Mouse (Mus musculus) forebrain, embryonic 14.5 days (tissue): ENCODE measurements around the gene F2rl1. TPM values are rescaled to one million over a fixed set of nuclear protein-coding genes. Genes with fewer than 3 reads are reported as not detected.

Experiments
- ATAC-seq: fragments of 200-750 bp; cut with Nextera tagmentation; 2 replicates; pipeline ENCODE4 v1.8.0; 2017; ENCODE audit warnings: mild to moderate bottlenecking, moderate library complexity
- DNase-seq: peaks from one replicate; pipeline ENCODE4 v3.0.0-alpha.2; 2015; ENCODE audit warnings: low spot score
- H3K27ac ChIP-seq: fragments of 300-500 bp; sonication (generic); 2 replicates; pipeline ENCODE4 v1.5.1; 2014; ENCODE audit warnings: low read depth, mild to moderate bottlenecking, control low read depth, low read length, moderate library complexity
- H3K27me3 ChIP-seq: fragments of 300-500 bp; sonication (generic); replicated peaks from 2 replicates; pipeline ENCODE4 v1.6.1; 2014; ENCODE audit warnings: low read length, control low read depth, mixed read lengths; ENCODE audit not compliant: control insufficient read depth, insufficient read depth
- H3K36me3 ChIP-seq: fragments of 300-500 bp; sonication (generic); 2 replicates; pipeline ENCODE4 v1.6.1; 2014; ENCODE audit warnings: low read length, control low read depth; ENCODE audit not compliant: control insufficient read depth, insufficient read depth
- H3K4me1 ChIP-seq: fragments of 300-500 bp; sonication (generic); 2 replicates; pipeline ENCODE4 v1.6.1; 2014; ENCODE audit warnings: antibody characterized with exemption, low read length, control low read depth; ENCODE audit not compliant: control insufficient read depth, insufficient read depth
- H3K4me2 ChIP-seq: fragments of 300-500 bp; sonication (generic); 2 replicates; pipeline ENCODE4 v1.6.1; 2014; ENCODE audit warnings: mild to moderate bottlenecking, control low read depth, low read length
- H3K4me3 ChIP-seq: fragments of 300-500 bp; sonication (generic); 2 replicates; pipeline ENCODE4 v1.5.1; 2014; ENCODE audit warnings: low read depth, low read length, control low read depth
- H3K9ac ChIP-seq: fragments of 300-500 bp; sonication (generic); 2 replicates; pipeline ENCODE4 v1.6.1; 2014; ENCODE audit warnings: mild to moderate bottlenecking, low read length, control low read depth, moderate library complexity
- H3K9me3 ChIP-seq: fragments of 300-500 bp; sonication (generic); replicated peaks from 2 replicates; pipeline ENCODE4 v1.6.1; 2016; ENCODE audit warnings: low read length, control low read depth, mixed read lengths; ENCODE audit not compliant: control insufficient read depth
- WGBS: fragments of 180-500 bp; shearing (Covaris S2); extraction: QIAGEN DNeasy Blood & Tissue Kit; methylation state at CpG from one replicate; pipeline ENCODE4 v1.1.7; 2014; 5-methylcytosine and 5-hydroxymethylcytosine counted together
- polyA plus RNA-seq: library from polyadenylated mRNA; unstranded; fragments of >200 nt; fragmentation: Nextera tagmentation; extraction: Ambion mirVana; gene quantifications from 2 replicates; pipeline ENCODE4 v1.2.1, GENCODE M21; 2014

Gene F2rl1
- 0.17 and 0.30 TPM in 2 replicates for polyA plus RNA-seq

- H3K4me3 ChIP-seq: peak within 1 kb of the TSS; percentile 32
- H3K27ac ChIP-seq: no peak within 1 kb of the TSS
- H3K36me3 ChIP-seq: no peaks in the 10 kb centered on the region
- peaks cover 13% of the 10 kb centered on the region; the same call in 1 of the 2 replicates for H3K4me1 ChIP-seq
- H3K9me3 ChIP-seq: no peaks in the 10 kb centered on the region
- ATAC-seq: peak; percentile 60
- peaks cover 30% of the 10 kb centered on the region for H3K27me3 ChIP-seq
- DNase-seq: peak; percentile 51
- WGBS: under 1% methylated on average over 54 of the region's 54 CpGs
- H3K9ac ChIP-seq: peak within 1 kb of the TSS; percentile 41
- peak within 1 kb of the TSS; percentile 67 for H3K4me2 ChIP-seq
Observed at GRCm38 (mm10) chr13:95524674-95525491, at the start of gene F2rl1. TSS of gene F2rl1 (minus strand) at chr13:95525227.

DNA sequence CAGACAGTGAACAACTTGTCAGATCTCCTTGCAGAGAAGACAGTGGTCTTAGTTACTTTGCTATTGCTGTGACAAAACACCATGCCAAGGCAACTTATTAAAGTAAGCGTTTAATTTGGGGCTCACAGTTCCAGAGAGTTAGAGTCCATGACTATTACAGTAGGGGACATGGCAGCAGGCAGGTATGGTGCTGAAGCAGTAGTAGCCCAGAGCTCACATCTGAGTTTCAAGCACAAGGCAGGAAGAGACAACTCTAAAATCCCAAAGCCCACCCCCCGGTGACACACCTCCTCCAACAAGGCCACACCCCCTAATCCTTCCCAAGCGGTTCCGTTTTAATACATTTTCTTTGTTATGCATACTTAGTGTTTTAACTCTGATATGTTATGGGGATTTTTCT lies 45.9 kb upstream of the F2rl1 start:
- ATAC-seq (no peak), DNase-seq (no peak)
- 96% methylated on average over 4 of the region's 4 CpGs for WGBS

GRCm38 (mm10) chr13:95569326-95569725 lies 44.3 kb upstream of the F2rl1 start:
- ATAC-seq (no peak), DNase-seq (no peak)
- Histone ChIP-seq H3K36me3 (no peaks in the 10 kb centered on the region), H3K4me2 (no peak overlapping the region), H3K9ac (no peak overlapping the region), H3K9me3 (no peaks in the 10 kb centered on the region), H3K27me3 (no peaks in the 10 kb centered on the region), H3K4me1 (no peaks in the 10 kb centered on the region), H3K27ac (no peak overlapping the region), H3K4me3 (no peak overlapping the region)

More for the DNA sequence above, 45.9 kb upstream of the F2rl1 start:
- no peak overlapping the region for H3K4me2 ChIP-seq
- H3K9me3 ChIP-seq: no peaks in the 10 kb centered on the region
- no peak overlapping the region for H3K9ac ChIP-seq
- no peaks in the 10 kb centered on the region for H3K36me3 ChIP-seq
- no peak overlapping the region for H3K27ac ChIP-seq
- H3K4me1 ChIP-seq: no peaks in the 10 kb centered on the region
- H3K4me3 ChIP-seq: no peak overlapping the region
- H3K27me3 ChIP-seq: no peaks in the 10 kb centered on the region

GRCm38 (mm10) chr13:95568336-95568735 lies 43.3 kb upstream of the F2rl1 start:
- no peak for ATAC-seq
- WGBS: 95% methylated on average over 3 of the region's 3 CpGs
- no peak overlapping the region for H3K9ac ChIP-seq

GRCm38 (mm10) chr13:95566841-95567551 lies 42.0 kb upstream of the F2rl1 start:
- Histone ChIP-seq H3K4me2 (no peak overlapping the region), H3K4me1 (no peaks in the 10 kb centered on the region), H3K27me3 (no peaks in the 10 kb centered on the region), H3K9ac (no peak overlapping the region), H3K9me3 (no peaks in the 10 kb centered on the region), H3K27ac (no peak overlapping the region), H3K36me3 (no peaks in the 10 kb centered on the region), H3K4me3 (no peak overlapping the region)
- DNase-seq: no peak
- ATAC-seq: no peak
- WGBS: 95% methylated on average over 15 of the region's 15 CpGs

More at GRCm38 (mm10) chr13:95568336-95568735, 43.3 kb upstream of the F2rl1 start:
- Histone ChIP-seq H3K27ac (no peak overlapping the region), H3K4me2 (no peak overlapping the region), H3K36me3 (no peaks in the 10 kb centered on the region), H3K4me3 (no peak overlapping the region), H3K9me3 (no peaks in the 10 kb centered on the region), H3K27me3 (no peaks in the 10 kb centered on the region), H3K4me1 (no peaks in the 10 kb centered on the region)
- no peak for DNase-seq

DNA sequence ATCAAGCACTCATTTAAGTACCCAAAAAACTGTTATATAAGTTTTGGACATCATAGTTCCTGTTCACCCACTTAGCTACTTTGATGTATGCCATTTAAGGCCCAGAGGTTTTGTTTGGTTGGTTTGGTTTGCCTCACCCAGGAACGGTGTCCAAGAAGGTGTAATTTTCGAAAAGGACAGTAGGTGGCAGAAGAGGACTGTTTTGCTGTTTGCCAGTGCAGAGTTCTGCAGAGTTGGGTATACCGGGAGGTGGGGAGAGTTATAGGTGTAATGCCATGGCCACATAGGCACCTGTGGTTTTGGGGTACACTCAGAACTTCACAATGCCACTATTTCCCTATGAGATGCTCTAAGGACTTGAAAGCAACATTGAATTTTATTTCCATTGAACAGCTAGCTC lies 38.7 kb upstream of the F2rl1 start:
- no peaks in the 10 kb centered on the region for H3K27me3 ChIP-seq
- ATAC-seq (peak; percentile 92), DNase-seq (peak; percentile 88)
- no peaks in the 10 kb centered on the region for H3K9me3 ChIP-seq
- no peak overlapping the region for H3K27ac ChIP-seq
- H3K4me2 ChIP-seq: no peak overlapping the region
- WGBS: 0% methylated on average over 3 of the region's 3 CpGs
- H3K9ac ChIP-seq: no peak overlapping the region
- no peaks in the 10 kb centered on the region for H3K36me3 ChIP-seq
- H3K4me3 ChIP-seq: no peak overlapping the region
- H3K4me1 ChIP-seq: no peaks in the 10 kb centered on the region

- Histone ChIP-seq H3K27me3 (no peaks in the 10 kb centered on the region), H3K4me3 (no peak overlapping the region), H3K4me1 (no peaks in the 10 kb centered on the region), H3K9ac (no peak overlapping the region), H3K9me3 (no peaks in the 10 kb centered on the region), H3K27ac (no peak overlapping the region), H3K36me3 (no peaks in the 10 kb centered on the region), H3K4me2 (no peak overlapping the region)
- peak; percentile 76 for DNase-seq
- ATAC-seq: peak; percentile 83; the same call in 1 of the 2 replicates
- 59% methylated on average over 10 of the region's 10 CpGs for WGBS
Observed at GRCm38 (mm10) chr13:95563066-95563610, 38.1 kb upstream of the F2rl1 start.

DNA sequence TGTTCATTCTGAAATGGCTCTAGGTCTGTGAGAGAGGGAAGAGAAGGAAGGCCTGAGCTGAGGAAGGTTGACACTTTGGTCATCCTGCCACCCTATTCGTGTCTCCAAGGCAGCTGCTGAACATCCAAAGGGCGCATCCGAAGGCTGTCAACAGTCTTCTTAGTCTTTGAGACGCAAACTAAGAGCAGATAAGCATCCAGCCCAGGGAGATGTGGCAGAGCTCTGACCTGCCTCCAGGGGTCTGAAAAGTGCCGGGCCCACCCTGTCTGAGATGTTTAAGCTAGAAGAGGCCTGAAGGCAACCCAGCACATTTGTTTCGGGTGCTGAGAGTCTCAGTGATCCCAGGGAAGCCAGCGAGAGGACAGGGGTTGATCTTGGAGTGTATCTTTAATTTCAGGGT lies 32.3 kb upstream of the F2rl1 start:
- DNase-seq: no peak
- Histone ChIP-seq H3K4me3 (no peak overlapping the region), H3K4me2 (no peak overlapping the region), H3K36me3 (no peaks in the 10 kb centered on the region), H3K27ac (no peak overlapping the region), H3K9me3 (no peaks in the 10 kb centered on the region), H3K4me1 (no peaks in the 10 kb centered on the region), H3K27me3 (no peaks in the 10 kb centered on the region), H3K9ac (no peak overlapping the region)
- ATAC-seq: no peak
- 90% methylated on average over 7 of the region's 7 CpGs for WGBS
